Mouse (Mus musculus): ENCODE data around the gene Cfap77. TPM values are rescaled to one million over a fixed set of nuclear protein-coding genes. Genes with fewer than 3 reads are reported as not detected.

Cfap77 gene
- total RNA-seq, 2 experiments from 2014 or later, result 0.33 to 0.79 TPM

GRCm38 (mm10) chr2:28997161-28997834 lies 57.6 kb downstream of the Cfap77 start:
- no peak for DNase-seq

- no peak for DNase-seq
Observed at GRCm38 (mm10) chr2:28995436-28995835, 59.4 kb downstream of the Cfap77 start.

DNA sequence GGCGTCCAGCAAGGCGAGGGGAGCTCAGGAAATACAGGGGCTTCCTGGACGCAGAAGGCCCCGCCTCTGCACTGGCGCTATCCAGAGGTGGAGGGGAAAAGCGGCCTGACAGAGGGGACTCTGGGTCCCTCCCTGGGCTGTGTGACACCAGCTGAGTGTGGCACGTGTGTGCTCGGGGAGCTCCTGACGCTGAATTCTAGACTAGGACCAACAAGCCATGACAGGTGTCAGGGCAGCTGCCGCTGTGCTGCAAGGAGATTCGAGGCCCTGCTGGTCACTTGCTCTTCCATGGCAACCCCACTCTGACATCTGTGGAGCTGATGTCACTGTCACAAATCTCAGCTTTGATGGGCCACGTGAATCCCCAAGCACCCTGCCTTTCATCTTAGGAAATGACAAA lies 60.9 kb downstream of the Cfap77 start:
- DNase-seq, result no peak

- DNase-seq, result no peak
Observed at GRCm38 (mm10) chr2:28988781-28989180, 66.1 kb downstream of the Cfap77 start.

GRCm38 (mm10) chr2:28980080-28980910 lies 74.6 kb downstream of the Cfap77 start:
- DNase-seq, result no peak

GRCm38 (mm10) chr2:28978461-28978860 lies 76.4 kb downstream of the Cfap77 start:
- DNase-seq, result no peak

DNA sequence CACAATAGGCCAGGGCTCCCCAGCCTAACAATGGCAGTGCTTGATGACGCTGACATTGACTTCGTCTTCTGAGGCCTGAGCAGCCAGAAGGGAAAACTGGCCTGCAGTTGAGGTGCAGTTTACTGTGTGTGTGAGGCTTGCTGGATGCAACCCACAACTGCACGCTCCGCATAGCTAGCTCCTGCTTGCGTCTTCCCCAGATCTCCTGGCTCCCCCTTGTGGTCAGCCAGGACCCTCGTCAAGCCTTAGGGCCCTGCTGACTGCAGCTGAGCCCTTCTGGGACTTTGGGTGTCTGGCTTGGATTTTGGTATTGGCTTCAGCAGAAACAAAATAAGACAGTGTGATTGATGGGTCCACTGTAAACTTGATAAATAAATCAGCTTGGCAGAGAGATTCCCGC lies 78.2 kb downstream of the Cfap77 start:
- peak; percentile 80 to 90 for DNase-seq

DNA sequence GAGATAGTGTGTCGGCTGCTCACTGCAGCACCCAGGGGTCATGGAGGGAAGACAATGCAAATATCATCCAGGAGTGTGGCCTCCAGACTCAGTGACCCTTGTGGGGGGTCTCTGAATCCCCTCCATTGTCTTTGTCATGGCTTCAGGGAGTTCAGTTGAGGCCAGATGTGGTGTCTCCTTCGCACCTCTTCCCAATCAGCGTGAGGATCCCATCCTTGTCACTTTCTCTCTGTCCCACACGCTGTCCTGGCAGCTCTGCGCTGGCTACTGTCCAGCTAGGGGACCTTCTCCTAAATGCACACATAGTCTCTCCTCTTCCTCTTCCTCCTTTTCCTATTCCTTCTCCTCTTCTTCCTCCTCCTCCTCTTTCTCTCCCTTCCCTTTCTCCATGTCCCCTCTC lies 79.3 kb downstream of the Cfap77 start:
- no peak for DNase-seq

GRCm38 (mm10) chr2:28974520-28974919 lies 80.3 kb downstream of the Cfap77 start:
- peak; percentile 57 to 71 for DNase-seq

- no peak for DNase-seq
Observed at GRCm38 (mm10) chr2:28973832-28974450, 80.9 kb downstream of the Cfap77 start.

DNA sequence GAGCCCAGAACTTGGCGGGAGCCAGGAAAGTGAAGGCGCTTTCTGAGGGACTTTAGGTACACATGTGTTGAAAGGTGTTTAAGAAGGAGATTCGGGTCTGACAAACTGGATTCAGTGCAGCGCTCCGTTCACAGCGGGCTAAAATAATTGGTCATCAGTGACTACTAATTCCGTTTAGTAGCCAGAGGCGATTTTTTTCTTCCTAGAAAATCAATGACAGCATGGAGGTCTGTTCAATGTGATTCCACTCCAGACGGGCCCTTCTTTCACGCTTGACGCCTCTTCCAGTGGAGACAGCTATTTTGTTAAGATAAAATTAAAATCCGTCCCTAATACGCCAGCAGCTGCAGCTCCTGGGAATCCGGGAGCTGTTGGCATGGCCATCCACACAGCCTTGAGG lies 84.4 kb downstream of the Cfap77 start:
- DNase-seq, result no peak

DNA sequence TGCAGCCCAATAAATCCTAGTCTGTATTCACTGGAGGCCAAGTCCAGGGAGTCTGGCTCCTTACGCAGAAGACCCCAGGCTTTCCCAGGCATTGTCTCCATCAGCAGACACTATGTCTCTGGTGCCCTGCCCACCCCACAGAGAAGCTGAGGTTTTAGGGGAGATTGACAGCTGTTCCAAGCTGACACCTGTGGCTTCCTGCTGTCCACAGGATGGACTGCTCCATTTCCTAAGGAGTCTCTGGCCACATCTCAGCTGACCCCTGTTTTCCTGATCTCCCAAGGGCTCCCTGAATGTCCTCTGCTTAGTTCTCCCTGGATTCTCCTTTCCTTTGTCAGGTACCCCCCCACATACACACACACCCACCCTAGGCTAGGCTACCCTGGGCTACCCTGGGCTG lies 86.6 kb downstream of the Cfap77 start:
- no peak for DNase-seq

- DNase-seq, result no peak
Observed at GRCm38 (mm10) chr2:28966151-28966795, 88.6 kb downstream of the Cfap77 start.

DNA sequence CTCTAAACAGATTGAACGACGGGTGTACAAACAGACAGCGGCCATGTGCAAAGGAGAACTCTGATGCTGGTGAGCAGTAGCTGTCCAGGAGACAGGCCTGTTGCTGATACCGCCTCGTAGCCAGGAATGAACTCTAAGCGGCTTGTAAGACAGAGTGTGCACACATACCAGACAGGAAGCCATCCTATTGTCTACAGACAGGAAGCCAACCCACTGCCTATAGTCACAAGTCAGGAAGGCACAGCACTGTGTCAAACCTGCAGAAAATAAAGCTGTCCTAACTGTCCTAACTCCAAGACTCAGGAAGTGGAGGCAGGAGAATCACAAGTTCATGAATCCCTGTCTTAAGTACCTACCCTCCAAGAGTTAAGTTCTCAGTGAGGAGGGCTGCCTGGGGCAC lies 91.3 kb downstream of the Cfap77 start:
- DNase-seq, result no peak

GRCm38 (mm10) chr2:28961636-28962035 lies 93.2 kb downstream of the Cfap77 start:
- no peak for DNase-seq

DNA sequence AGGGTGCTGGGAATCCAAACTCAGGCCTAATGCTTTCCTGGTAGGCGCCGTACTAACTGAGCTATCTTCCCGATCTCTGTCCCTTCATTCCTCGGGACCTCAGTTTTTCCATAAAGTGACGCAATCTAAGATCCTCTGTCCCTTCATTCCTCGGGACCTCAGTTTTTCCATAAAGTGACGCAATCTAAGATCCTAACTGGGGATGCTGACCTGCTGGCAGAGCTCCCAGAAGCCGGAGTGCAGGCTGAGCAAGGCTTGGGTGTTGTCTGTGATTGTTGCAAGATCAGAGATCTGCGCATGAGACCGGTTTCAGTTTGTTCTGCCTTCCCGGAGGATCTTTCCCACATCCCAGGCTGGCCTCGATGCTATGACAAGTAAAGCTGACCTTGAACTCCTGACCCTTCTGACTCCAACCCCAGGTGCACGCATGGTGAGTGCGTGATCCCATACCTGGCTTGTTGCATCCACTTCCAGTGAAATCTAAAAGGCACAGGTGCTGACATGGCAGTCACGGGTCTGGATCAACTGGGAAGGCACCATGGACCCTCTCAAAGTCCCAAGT lies 93.8 kb downstream of the Cfap77 start:
- DNase-seq, result peak in 1 of 2 experiments; percentile 16

DNA sequence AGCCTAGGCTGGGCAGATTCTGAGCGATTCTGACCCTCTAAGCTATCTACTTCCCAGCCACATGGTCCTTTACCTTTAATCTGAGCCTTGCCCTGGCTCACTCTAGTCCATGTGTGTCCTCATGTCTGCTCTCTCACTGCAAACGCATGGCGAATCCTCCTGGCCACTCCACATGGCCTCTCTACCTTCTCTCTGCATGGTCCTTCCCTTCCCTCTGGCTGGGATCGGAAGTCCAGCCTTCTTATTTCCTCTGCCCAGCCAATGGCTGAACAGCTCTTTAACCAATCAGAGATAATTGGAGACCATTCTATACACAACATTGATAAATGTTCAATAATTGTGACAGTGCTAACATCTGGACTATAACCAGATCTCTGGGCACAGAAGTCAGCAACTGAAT lies 98.0 kb downstream of the Cfap77 start:
- DNase-seq, result no peak

DNA sequence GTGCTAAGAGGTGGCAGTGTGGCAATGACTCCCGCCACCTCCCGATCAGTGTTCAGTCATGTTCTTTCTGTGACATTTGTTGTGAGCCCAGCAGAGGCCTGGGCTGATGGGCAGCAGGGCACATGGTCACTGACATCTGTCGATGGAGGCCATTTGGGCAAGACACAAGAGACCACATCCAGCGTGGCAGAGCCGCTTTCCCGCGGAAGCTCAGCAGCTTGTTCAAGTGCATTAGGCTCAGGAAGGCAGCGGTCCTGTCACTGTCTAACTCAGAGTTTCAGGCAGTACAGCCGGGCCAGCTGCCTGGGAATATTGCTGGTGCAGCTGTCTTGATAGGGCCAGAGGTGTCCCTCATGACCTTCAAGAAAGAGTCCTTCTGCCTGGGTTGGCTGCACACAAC lies 100.3 kb downstream of the Cfap77 start:
- DNase-seq, result no peak

- DNase-seq, result no peak
Observed at GRCm38 (mm10) chr2:28952981-28953380, 101.9 kb downstream of the Cfap77 start.

GRCm38 (mm10) chr2:28946312-28946711 lies 108.6 kb downstream of the Cfap77 start:
- DNase-seq, result no peak

DNA sequence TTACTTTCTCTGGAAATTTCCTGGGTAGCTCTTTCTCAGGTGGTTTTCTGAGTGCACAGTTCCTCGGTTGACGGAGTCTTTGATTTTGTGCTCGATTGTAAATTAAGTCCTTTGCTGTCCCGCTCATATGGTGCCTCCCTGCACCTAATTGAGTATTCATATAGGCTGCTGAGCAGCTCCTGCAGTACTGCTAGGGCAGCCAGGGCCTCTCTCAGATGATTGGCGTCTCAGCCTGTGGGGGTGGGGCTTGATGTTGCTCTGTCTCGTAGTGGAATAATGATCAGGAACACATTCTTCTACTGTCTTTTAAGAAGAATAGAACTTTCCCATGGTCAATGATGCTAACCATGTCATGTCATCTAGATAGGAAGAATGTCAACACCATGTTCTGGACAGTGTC lies 109.5 kb downstream of the Cfap77 start:
- no peak for DNase-seq
